Mouse (Mus musculus) fat pad, adult 2 months (tissue): Measurements from ENCODE around the gene 2610528A11Rik.
"Not testable (repeated sequence)": the region's sequence is repeated elsewhere in the genome, so short reads cannot be mapped to it uniquely, and the experiment has no call there.

ENCODE experiments used
- DNase-seq: peaks from one replicate; pipeline ENCODE4 v3.0.0-alpha.2; 2011; ENCODE audit warnings: low read depth, low spot score; ENCODE audit errors: extremely low read depth

The 2610528A11Rik gene

DNA sequence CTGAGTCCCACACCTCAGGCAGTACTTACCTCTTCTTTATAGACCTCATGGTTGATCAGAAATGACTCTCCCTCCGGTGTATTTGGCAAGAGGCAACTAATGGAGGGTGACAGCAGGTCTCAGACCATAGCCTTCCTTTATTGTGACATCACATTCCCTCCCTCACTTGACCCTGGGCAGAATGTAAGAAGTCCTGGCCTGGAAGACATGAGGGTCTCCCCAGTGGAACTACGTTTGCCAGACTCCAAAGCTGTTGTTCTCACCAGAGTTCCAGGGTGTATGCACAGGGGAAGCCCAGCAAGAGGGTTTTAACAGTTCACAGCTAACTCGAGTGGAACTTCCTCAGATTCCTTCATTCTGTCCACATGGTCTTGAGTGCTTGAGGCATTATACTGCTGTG, at the start of gene 2610528A11Rik:
Gene 2610528A11Rik (minus strand): TSS at position 101 of the 400 bp plus-strand sequence.
- no peak for DNase-seq

GRCm38 (mm10) chr14:37163277-37163956, 49.6 kb upstream of the 2610528A11Rik start:
- no peak for DNase-seq

GRCm38 (mm10) chr14:37154391-37154790, 40.6 kb upstream of the 2610528A11Rik start:
- no peak for DNase-seq

DNA sequence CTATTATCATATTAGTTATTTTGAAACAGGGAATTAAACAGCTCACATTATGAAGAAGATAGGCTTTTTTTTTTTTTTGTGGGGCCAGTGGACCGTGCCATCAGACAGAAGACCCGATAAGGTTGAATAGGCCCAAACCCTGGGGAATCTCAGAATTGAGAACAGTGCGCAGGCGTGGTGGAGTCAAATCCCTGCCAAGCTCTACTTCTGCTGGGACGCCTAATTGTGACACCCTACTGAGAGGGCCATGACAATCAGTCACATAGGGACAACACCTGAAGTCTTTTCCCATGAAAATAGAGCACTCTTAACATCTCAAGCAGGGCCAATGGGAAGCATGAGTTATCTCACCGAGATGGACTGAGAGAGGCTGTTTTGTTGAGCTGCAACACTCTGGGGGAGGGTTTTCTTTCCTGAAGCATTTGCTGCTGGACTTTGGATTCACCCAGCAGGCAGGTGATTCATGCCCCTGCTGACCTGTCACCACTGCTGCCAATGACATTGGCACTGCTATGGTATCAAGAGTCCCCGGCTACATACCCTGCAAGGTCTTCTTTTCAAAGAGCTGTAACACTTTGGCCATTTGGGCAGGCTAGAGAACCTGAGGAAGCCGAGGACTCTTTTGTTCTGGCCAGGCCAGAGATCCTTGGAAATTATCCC, 25.4 kb upstream of the 2610528A11Rik start:
- no peak for DNase-seq

DNA sequence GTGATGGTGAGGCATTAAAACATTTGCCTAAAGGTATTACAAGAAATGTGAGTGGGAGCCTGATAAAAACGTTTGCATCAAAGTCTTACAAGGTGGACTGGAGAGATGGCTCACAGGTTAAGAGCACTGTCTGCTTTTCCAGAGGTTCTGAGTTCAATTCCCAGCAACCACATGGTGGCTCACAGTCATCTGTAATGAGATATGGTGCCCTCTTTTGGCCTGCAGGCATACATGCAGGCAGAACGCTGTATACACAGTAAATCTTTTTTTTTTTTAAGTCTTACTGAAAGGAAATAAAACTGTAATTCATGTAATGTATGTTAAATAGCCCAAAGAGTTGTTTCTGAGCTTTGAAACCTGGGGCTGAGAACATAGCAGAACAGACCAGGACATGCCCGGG, 23.8 kb upstream of the 2610528A11Rik start:
- DNase-seq = not testable (repeated sequence)

GRCm38 (mm10) chr14:37136110-37136509, 22.3 kb upstream of the 2610528A11Rik start:
- DNase-seq = no peak

GRCm38 (mm10) chr14:37135671-37136070, 21.8 kb upstream of the 2610528A11Rik start:
- no peak for DNase-seq

DNA sequence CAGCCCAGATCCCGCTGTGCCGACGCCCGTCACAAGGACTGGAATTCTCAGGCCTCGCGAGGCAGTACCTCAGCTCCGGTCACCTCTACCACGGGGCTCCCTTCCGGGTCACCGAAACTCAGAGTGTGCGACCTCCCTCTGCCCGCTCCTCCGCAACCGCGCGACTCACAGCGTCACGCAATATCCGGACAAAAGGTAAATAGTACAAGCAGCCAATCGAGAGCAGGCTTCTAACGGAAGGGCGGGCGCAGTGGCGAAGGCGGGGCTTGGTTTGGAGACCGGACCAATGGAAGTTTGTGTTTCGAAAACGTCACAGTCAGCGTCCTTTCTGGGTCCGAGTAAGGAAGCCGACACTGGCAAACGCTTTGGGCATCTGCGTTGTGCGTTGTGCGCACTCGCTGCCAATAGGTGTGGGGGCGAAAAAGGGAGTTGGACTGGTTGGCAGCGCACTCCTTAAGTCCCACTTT, 21.3 kb upstream of the 2610528A11Rik start, which contains the start of gene Ghitm:
Gene Ghitm (minus strand): TSS at position 146 of the 467 bp plus-strand sequence.
- DNase-seq = peak; percentile 88

DNA sequence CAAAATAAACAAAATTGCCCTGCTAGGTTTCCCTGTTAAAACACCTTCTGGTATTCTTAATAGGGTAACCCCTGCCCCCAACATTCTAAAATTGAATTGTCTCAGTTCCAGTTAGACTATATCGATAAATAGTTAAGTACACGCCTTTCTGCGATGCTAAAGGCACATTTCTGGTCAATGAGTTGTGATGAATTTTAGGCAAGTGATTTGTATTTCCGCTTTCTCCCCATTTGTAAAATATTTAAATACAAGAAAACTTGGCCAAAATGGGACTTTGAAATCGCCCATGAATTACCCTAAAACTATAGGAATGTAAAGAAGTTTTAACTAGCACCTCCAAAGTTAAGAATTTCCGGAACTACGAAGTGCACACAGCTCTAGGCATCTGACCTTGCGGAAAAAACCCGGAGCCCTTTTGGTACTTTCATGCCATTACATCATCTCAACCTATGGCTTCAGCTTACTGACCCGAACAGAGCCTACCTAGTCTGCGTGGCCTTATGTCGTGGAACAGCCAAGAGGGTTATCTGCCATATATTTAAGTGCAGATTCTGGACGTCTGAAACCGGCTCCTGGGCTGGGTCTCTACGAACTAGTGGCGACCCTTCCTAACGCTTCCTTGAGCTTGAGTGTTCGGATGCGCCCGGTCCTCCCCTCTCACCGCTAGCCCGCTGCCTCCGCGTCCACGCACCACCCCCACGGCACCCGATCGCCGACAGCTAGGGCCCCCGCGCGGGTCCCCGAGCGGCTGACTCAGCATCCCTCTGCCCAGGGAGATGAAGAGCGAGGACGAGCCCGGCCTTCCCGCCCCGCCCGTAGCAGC, 20.7 kb upstream of the 2610528A11Rik start:
- DNase-seq = no peak

DNA sequence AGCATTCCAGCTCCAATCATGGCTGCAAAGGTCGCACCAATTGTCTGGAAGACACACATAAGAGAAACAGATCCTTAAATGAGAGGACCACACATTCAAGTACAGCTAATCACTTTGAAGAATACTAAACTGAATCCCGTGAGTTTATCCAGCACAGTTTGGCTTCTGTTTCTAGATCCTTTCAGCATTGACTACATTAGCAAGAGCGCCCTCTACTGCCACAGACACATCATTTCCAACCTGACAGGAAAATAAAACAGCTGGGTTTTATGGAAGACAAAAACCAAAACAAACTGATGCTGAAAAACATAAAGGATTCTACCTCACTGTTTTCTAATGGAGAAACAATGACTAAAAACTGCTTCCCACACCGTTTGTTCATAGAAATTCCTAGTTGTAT, 13.8 kb upstream of the 2610528A11Rik start:
- no peak for DNase-seq

DNA sequence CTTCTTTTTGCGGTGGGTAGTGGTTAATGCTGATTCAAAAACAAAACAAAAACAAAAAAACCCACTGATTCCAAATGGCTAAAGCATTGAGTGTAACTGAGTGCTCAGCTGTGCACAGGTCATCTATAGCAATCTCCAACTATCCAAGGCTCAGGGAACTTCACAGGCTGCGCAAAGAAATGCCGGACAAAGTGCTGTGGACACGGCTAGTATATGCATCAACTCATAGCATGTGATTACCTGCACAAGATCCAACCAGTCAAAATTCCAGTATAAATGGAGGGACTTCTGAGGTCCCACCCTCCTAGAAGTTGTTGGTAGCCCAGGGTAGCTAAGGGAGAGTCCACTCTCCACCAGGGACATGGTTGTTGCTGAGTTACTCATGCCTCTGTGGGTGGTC, 5.4 kb upstream of the 2610528A11Rik start:
- DNase-seq = no peak

DNA sequence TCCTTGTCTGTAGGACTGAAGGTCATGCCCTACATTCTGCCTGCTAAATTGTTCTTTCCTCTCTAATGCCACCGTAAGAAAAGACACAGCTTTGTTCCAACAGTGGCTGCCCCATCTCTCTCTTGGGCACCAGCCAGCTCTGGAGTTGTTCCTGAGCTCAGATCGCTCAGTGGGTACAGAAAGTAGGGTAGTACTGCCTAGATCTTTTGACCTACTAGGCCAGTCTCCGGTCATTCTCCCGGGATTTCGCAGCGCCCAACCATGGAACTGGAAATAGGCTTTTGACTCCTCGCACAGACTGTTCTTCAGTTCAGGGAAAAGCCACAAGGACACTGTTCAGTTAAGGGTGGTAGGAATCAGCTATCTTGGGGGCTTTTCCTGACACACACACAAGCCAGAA, 891 bp downstream of the 2610528A11Rik start:
- DNase-seq = no peak

DNA sequence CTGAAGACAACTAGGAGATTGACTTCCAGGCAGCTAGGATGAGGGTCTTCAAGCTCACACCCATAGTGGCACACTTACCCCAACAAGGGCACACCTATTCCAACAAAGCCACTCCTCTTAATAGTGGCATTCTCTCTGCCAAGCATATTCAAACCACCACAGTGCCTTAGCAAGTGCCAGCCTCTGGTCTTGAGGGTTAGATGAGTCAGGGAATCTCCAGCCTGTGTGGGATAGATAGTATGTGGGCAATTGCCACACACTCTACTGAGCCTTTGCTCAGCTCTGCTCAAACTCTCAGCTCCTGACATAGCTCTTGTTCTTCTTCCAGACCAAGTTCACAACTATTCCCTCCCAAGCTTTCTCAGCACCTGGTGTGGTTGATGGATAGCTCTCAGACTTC, 2.5 kb downstream of the 2610528A11Rik start:
- DNase-seq = no peak

- DNase-seq = no peak
Observed at GRCm38 (mm10) chr14:37110456-37110855, 3.4 kb downstream of the 2610528A11Rik start.

- no peak for DNase-seq
Observed at GRCm38 (mm10) chr14:37109975-37110374, 3.8 kb downstream of the 2610528A11Rik start.

DNA sequence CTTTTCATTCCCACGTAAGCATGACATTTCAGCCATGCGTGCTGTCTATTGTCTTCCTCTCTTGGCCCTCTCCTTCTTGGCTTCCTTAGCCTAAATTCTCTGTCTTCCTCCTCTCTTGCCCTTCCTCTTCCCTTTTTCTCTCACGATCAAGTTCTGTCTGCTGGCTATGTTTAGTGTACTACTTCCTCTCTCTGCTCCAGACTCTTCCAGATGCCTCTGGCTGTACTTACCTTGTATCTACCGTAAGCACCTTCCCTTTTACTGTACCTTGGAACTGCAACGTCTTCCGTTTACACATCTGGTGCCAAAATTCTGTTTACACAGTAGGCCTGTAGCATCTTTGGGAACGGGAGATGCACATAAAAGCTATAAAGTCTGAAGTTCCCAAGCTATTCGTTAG, 4.4 kb downstream of the 2610528A11Rik start:
- no peak for DNase-seq

DNA sequence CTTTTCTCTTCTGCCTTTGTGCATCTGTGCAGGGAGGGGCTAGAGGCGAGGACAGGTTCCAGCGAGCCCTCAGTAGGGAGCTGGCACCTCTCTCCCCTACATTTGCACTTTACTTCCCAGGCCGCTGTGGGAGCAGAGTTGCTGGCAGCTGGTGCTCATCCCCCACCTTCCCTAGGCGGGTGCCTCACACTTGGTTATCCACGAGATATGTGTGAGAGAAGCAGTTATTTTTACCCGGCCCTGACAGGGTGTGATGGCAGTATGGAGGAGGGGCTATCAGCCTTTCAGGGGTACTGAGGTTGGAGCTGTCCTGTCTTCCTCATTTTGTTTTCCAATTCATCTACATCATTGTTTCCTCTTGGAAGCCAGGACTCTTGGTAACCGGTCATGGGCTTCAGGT, 8.0 kb downstream of the 2610528A11Rik start:
- no peak for DNase-seq

DNA sequence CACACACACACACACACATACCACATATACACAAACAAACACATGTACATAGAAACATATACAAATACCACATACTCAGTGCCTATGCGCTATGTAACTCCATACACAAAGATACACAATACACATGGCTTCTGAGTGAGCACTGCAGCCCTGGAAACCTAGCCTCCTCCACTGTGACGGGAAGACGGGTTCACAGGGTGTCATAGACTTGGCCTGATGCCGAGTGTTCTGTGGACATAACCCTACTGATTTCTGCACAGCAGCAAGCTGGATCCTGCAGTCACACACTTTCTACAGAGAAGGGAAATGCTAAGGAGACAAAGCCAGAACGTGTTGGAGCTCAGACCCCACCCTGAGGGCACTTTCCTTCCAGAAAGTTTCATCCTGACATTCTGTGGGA, 9.1 kb downstream of the 2610528A11Rik start:
- peak; percentile 31 for DNase-seq

- DNase-seq = no peak
Observed at GRCm38 (mm10) chr14:37102484-37102883, 11.3 kb downstream of the 2610528A11Rik start.

GRCm38 (mm10) chr14:37101531-37101930, 12.3 kb downstream of the 2610528A11Rik start:
- no peak for DNase-seq

DNA sequence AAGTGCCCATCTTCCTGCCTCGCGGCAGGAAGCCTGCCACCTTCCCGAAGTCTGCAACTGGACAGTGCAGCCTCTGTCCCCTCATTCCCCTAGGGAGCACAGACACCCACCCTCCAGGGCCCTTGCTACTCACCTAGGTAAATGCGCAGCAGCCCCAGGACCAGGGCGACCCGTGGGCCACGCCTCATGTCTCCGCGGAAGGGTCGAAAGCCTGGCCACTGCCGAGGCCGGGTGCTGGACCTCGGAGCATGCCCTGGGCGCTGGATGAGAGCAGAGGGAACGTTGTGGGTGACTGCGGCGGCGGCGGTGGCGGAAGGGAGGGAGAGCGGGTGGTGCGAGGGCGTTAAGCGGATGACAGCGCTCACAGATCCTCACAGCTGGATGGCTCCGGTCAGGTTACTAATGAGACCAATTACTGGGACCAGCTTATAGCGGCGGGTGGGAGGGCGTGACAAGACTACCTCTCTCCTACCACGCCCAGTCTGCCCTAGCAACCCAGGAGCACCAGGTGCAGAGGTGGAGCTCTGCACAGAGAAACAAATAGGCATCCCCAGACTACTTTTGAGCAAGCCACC, 15.8 kb downstream of the 2610528A11Rik start, which contains the start of gene Cdhr1:
Gene Cdhr1 (minus strand): TSS at position 392 of the 575 bp plus-strand sequence.
- DNase-seq = no peak
